Mouse (Mus musculus) heart, postnatal 0 days (tissue): ENCODE measurements around the gene Ttbk1. TPM values are rescaled to one million over a fixed set of nuclear protein-coding genes. Genes with fewer than 3 reads are reported as not detected.

ENCODE experiments used
- ATAC-seq: fragments of 200-750 bp; cut with Nextera tagmentation; 2 replicates; pipeline ENCODE4 v1.8.0; 2017; ENCODE audit warnings: low read depth, moderate number of reproducible peaks, moderate library complexity; ENCODE audit not compliant: insufficient read depth
- DNase-seq: peaks from one replicate; pipeline ENCODE4 v3.0.0-alpha.2; 2016; ENCODE audit warnings: low spot score
- H3K27ac ChIP-seq: fragments of 300-500 bp; sonication (generic); 2 replicates; pipeline ENCODE4 v1.5.1; 2014; ENCODE audit warnings: low read depth, mild to moderate bottlenecking
- H3K27me3 ChIP-seq: fragments of 300-500 bp; sonication (generic); 2 replicates; pipeline ENCODE4 v1.6.1; 2014; ENCODE audit warnings: low read length, mixed read lengths; ENCODE audit not compliant: control insufficient read depth, insufficient read depth
- H3K36me3 ChIP-seq: fragments of 300-500 bp; sonication (generic); replicated peaks from 2 replicates; pipeline ENCODE4 v1.6.1; 2014; ENCODE audit warnings: low read length, mixed read lengths; ENCODE audit not compliant: control insufficient read depth, insufficient read depth
- H3K4me1 ChIP-seq: fragments of 300-500 bp; sonication (generic); 2 replicates; pipeline ENCODE4 v1.6.1; 2014; ENCODE audit warnings: antibody characterized with exemption; ENCODE audit not compliant: control insufficient read depth, insufficient read depth
- H3K4me2 ChIP-seq: fragments of 300-500 bp; sonication (generic); 2 replicates; pipeline ENCODE4 v1.6.1; 2014; ENCODE audit warnings: low read depth, mild to moderate bottlenecking, low read length, moderate library complexity
- H3K4me3 ChIP-seq: fragments of 300-500 bp; sonication (generic); 2 replicates; pipeline ENCODE4 v1.5.1; 2014; ENCODE audit warnings: low read depth, low read length
- H3K9ac ChIP-seq: fragments of 300-500 bp; sonication (generic); replicated peaks from 2 replicates; pipeline ENCODE4 v1.6.1; 2014; ENCODE audit warnings: low read depth, low read length, mixed read lengths
- H3K9me3 ChIP-seq: fragments of 300-500 bp; sonication (generic); replicated peaks from 2 replicates; pipeline ENCODE4 v1.6.1; 2016; ENCODE audit warnings: low read length; ENCODE audit not compliant: control insufficient read depth
- CTCF ChIP-seq: IDR thresholded peaks from 2 replicates; pipeline ENCODE4 v1.5.1; 2016; ENCODE audit warnings: antibody characterized with exemption, control low read depth, low read depth
- EP300 ChIP-seq: IDR thresholded peaks from 2 replicates; pipeline ENCODE4 v1.6.1; 2016; ENCODE audit warnings: antibody characterized with exemption, low read depth
- WGBS: fragments of 180-500 bp; shearing (Covaris S2); extraction: QIAGEN DNeasy Blood & Tissue Kit; methylation state at CpG from one replicate; pipeline ENCODE4 v1.1.7; 2014; 5-methylcytosine and 5-hydroxymethylcytosine counted together
- polyA plus RNA-seq: library from polyadenylated mRNA; unstranded; fragments of >200 nt; fragmentation: Nextera tagmentation; extraction: Ambion mirVana; gene quantifications from 2 replicates; pipeline ENCODE4 v1.2.1, GENCODE M21; 2015
- total RNA-seq: library from RNA; depleted of rRNA; stranded (reverse); fragments of >200 nt; gene quantifications from 2 replicates; pipeline ENCODE4 v1.2.3, GENCODE M21; 2014; ENCODE audit warnings: low replicate concordance

Ttbk1 gene
- total and polyA plus RNA-seq, 2 experiments from 2014 or later = 0.04 to 0.80 TPM

GRCm38 (mm10) chr17:46495486-46495885 is 8.0 kb upstream of the Ttbk1 start:
- Histone ChIP-seq H3K9ac (no peak overlapping the region), H3K9me3 (no peaks in the 10 kb centered on the region), H3K4me3 (no peak overlapping the region), H3K4me2 (no peak overlapping the region), H3K36me3 (no peaks in the 10 kb centered on the region), H3K27me3 (0 out of 2 replicates have a peak, but pooled peaks cover under 1% of the 10 kb centered on the region), H3K27ac (no peak overlapping the region), H3K4me1 (peaks cover 5% of the 10 kb centered on the region; the same call in 1 of the 2 replicates)
- ATAC-seq = no peak
- no peak for DNase-seq
- 38% methylated on average over 5 of the region's 5 CpGs for WGBS
- TF ChIP-seq EP300 = no peak
- no peak for TF ChIP-seq CTCF

GRCm38 (mm10) chr17:46486995-46487394 is 480 bp downstream of the Ttbk1 start:
- TF ChIP-seq CTCF (no peak), EP300 (no peak)
- Histone ChIP-seq H3K27ac (no peak overlapping the region), H3K27me3 (peaks cover 70% of the 10 kb centered on the region), H3K9me3 (no peaks in the 10 kb centered on the region), H3K4me1 (peaks cover 8% of the 10 kb centered on the region; the same call in 1 of the 2 replicates), H3K36me3 (no peaks in the 10 kb centered on the region), H3K4me3 (peak overlapping the region; percentile 30), H3K4me2 (peak overlapping the region; percentile 53), H3K9ac (no peak overlapping the region)
- DNase-seq (no peak), ATAC-seq (no peak)
- 8% methylated on average over 13 of the region's 22 CpGs for WGBS

GRCm38 (mm10) chr17:46484461-46484875 is 3.0 kb downstream of the Ttbk1 start:
- TF ChIP-seq EP300 (no peak), CTCF (no peak; the same call in 1 of the 2 replicates)
- Histone ChIP-seq H3K9ac (no peak overlapping the region), H3K27me3 (peaks cover 65% of the 10 kb centered on the region), H3K4me2 (no peak overlapping the region), H3K4me3 (no peak overlapping the region), H3K9me3 (no peaks in the 10 kb centered on the region), H3K27ac (no peak overlapping the region), H3K4me1 (peaks cover 8% of the 10 kb centered on the region; the same call in 1 of the 2 replicates), H3K36me3 (no peaks in the 10 kb centered on the region)
- DNase-seq (no peak), ATAC-seq (no peak; the same call in 1 of the 2 replicates)
- 13% methylated on average over 6 of the region's 6 CpGs for WGBS

GRCm38 (mm10) chr17:46484021-46484431 is 3.4 kb downstream of the Ttbk1 start:
- peak; percentile 34 for DNase-seq

GRCm38 (mm10) chr17:46483561-46484001 is 3.9 kb downstream of the Ttbk1 start:
- WGBS = 2% methylated on average over 16 of the region's 16 CpGs
- no peak for TF ChIP-seq CTCF
- no peaks in the 10 kb centered on the region for H3K36me3 ChIP-seq
- H3K27me3 ChIP-seq = peaks cover 59% of the 10 kb centered on the region
- no peaks in the 10 kb centered on the region for H3K9me3 ChIP-seq
- no peak overlapping the region for H3K9ac ChIP-seq
- H3K27ac ChIP-seq = no peak overlapping the region
- H3K4me3 ChIP-seq = peak overlapping the region; percentile 37
- ATAC-seq (peak; percentile 75; the same call in 1 of the 2 replicates), DNase-seq (no peak)
- H3K4me1 ChIP-seq = peaks cover 8% of the 10 kb centered on the region; the same call in 1 of the 2 replicates
- peak overlapping the region; percentile 64 for H3K4me2 ChIP-seq

More at GRCm38 (mm10) chr17:46484021-46484431, 3.4 kb downstream of the Ttbk1 start:
- Histone ChIP-seq H3K4me1 (peaks cover 8% of the 10 kb centered on the region; the same call in 1 of the 2 replicates), H3K9ac (no peak overlapping the region), H3K4me3 (peak overlapping the region; percentile 37), H3K9me3 (no peaks in the 10 kb centered on the region), H3K27ac (no peak overlapping the region), H3K36me3 (no peaks in the 10 kb centered on the region), H3K27me3 (peaks cover 63% of the 10 kb centered on the region), H3K4me2 (peak overlapping the region; percentile 64)
- 0 out of 2 replicates have a peak, but pooled peaks have one; percentile 13 for ATAC-seq
- TF ChIP-seq EP300 = no peak
- TF ChIP-seq CTCF = no peak
- WGBS = under 1% methylated on average over 13 of the region's 13 CpGs

GRCm38 (mm10) chr17:46477286-46477685 is 10.2 kb downstream of the Ttbk1 start:
- TF ChIP-seq CTCF = no peak
- 87% methylated on average over 15 of the region's 15 CpGs for WGBS
- Histone ChIP-seq H3K4me2 (no peak overlapping the region), H3K27ac (no peak overlapping the region), H3K9ac (no peak overlapping the region), H3K4me3 (no peak overlapping the region), H3K36me3 (no peaks in the 10 kb centered on the region), H3K4me1 (no peaks in the 10 kb centered on the region), H3K9me3 (no peaks in the 10 kb centered on the region), H3K27me3 (peaks cover 5% of the 10 kb centered on the region; the same call in 1 of the 2 replicates)
- DNase-seq (no peak), ATAC-seq (no peak)
